Mouse (Mus musculus): ENCODE data around the gene Gm21834.
A peak's percentile ranks its signal among the peaks of the same experiment; 100 is the strongest.

Gm21834 gene

DNA sequence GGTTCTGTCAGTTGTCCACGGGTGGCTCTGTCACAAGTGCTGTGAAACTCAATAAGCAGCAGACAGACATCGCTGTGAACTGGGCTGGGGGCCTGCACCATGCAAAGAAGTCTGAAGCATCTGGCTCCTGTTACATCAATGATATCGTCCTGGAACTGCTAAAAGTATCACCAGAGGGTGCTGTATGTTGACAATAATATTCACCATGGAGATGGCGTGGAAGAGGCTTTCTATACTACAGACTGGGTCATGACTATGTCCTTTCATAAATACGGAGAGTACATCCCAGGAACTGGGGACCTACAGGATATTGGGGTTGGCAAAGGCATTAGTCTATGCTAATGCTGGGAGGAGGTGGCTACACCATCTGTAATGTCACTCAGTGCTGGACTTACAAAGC lies at the start of gene Gm21834:
Gene Gm21834 (minus strand): TSS at position 101 of the 400 bp plus-strand sequence.
- DNase-seq (ENCODE audit: low spot score in 2 of 2): no peak

DNA sequence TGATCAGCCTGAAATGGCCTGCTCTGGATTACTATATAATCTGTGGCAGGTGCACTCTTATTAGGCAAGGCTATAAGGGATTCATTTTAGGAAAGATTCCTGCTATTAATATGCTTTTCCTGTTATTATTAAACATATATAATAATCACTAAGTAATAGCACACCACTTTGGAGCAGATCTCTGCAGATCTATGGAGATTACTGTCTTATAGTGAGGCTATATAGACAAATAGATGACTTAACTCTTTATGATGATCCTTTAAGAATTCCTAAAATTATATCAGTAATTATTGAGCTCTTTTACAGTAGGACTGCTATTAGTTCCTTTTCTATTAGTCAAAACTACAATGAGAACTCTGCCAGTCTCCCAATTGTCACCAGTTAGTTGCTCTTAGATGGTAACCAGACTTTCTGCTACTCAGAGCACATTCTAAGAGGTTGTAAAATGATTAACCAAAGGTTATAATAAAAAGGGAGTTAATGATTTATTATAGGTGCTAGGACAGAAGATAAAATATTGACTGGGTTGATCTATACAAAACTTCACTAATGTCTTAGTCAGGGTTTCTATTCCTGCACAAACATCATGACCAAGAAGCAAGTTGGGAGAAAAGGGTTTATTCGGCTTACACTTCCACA lies 46.3 kb upstream of the Gm21834 start:
- no peak for DNase-seq (ENCODE audit: low spot score in 2 of 2)

DNA sequence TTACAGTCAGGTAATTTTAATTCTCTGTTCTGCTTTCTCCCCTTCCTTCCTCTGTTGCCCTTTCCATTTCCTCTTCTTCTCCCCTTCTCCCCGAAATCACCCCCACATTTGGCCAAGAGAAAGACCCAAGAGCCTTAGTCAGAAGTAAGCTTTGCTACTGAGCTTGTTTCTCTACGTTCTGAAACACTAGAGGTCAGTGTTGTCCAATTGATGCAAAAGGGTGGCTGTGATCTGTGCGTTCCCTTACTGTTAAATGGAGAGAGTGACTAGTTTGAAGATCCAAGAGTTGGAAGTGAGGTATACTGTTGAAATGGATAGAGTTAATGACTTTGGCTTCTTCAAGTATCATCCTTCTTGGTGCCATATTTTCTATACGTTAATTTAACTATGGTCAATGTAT lies 28.9 kb upstream of the Gm21834 start:
- DNase-seq (ENCODE audit: low spot score in 2 of 2): peak in 1 of 2 experiments; percentile 18

DNA sequence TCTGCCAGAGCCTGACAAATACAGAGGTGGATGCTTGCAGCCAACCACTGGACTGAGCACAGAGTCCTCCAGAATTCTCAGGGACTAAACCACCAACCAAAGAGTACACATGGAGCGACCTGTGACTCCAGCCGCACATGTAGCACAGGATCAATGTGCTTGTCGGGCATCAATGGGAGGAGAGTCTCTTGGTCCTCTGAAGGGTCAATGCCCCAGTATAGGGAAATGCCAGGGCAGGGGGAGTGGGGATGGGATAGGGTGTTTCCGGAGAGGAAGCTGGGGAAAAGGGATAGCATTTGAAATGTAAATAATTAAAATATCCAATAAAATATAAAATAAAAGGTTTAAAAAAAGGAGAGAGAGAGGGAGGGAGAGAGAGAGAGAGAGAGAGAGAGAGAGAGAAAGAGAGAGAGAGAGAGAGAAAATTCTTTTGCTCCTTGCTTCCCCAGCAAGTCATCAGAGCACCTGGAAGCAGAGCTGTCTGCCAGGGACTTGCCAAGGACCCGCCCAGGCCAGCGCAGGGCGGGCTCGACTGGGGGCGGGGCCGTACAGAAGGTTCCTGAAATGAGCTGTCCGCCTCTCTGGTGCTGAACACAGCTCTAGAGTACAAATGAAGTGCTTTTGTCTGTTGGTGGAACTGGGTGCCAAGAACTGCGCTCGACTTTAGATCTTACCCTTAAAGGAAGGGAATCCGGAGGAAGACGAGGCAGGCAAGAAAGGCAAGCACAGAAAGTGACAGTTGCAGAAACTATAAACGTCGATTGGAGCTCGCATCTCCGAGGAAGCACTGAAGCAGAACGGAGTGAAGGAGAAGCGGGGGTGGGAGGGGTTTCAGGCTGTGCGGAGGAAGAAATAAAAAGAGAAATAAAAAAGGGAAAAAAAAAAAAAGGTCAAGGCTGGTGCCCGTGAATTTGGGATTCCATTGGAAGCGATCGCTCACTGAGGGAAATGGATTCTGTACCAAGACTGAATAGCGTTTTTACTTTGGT lies 26.9 kb upstream of the Gm21834 start, which contains the start of gene Cntnap5c:
Gene Cntnap5c (plus strand): TSS at position 949 of the 989 bp plus-strand sequence.
- DNase-seq (ENCODE audit: low spot score in 2 of 2): peak; percentile 10 to 24

DNA sequence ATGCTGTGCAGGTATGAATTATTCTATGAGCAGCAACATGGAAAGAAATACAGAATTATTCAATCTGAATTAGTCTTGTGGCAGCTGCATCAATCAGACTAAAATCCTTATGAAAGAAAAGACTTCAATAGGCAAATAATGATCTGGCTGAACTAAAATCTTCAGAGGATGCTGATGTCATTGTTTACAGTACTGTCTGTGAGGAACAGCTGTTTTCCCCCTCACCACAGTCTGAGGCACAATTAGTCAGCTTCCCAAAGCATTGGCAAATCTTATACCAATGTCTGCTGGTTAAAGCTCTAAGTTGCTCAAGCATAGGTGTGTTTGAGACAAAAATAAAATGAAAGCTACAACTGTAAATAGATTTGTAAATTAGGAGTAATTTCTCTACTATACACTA lies 25.3 kb upstream of the Gm21834 start:
- no peak for DNase-seq (ENCODE audit: low spot score in 2 of 2)

DNA sequence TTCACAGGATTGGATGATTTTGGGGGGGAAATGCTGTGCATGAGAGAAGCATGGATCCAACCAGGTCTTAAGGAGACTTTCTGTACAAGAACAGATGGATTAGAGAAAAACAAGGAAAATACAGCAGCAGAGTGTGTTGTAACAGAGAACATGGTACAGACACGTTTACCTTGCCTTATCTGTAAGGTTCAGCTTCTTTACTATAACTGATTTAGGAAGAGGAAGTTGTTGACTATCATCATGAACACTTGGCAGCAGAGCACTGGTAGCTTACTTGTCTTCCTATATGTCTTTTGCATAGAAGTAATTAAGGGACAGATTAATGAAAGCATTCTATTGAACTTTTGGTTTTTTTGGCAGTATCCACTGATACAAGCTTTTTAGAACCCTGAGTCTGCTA lies 16.0 kb upstream of the Gm21834 start:
- DNase-seq (ENCODE audit: low spot score in 2 of 2): no peak

DNA sequence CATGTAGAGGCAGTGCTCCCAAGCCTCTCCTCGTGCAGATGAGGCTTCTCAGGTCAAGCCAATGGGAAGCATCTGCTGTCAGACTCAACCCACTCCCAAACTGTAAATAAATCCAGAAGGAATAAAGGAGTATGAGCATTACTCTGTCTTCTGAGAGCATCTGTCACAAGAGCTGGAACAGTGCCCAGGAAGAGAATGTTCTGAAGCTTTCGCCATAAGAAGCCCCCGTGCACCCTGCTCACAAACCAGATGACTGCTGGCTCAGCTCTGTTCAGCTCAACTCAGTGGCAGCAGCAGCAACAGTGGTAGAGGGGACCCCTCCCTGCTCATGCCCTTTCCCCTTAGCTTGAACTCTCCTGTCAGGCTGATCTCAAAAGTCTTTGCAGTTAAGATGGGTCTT lies 47.2 kb downstream of the Gm21834 start:
- peak in 1 of 2 experiments; percentile 14 for DNase-seq (ENCODE audit: low spot score in 2 of 2)
